Mouse (Mus musculus) A20 (cell line): ENCODE results near the gene Tspan14.

ENCODE experiments used
- DNase-seq: peaks from one replicate; pipeline ENCODE4 v3.0.0-alpha.2; 2011; ENCODE audit warnings: low read depth, low spot score

Tspan14 gene

DNA sequence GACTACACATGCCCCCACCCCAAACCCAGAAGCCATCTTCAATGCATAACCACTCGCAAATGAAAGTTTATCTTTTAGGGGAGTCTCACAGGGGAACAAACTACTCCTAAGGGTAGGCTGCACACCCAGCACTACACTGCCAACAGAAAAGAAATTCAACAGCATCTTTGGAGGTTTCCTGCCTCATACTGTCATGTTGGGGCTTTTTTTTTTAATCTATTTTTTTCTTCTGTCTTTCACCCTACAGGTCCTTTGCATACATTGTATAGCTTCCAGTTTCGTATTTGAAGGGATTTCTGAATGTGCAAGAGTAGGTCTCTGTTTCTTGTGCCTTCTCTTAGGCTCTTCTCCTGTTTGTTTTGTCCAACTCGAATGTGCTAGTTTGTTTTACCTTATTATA, 14.3 kb downstream of the Tspan14 start:
- no peak for DNase-seq

DNA sequence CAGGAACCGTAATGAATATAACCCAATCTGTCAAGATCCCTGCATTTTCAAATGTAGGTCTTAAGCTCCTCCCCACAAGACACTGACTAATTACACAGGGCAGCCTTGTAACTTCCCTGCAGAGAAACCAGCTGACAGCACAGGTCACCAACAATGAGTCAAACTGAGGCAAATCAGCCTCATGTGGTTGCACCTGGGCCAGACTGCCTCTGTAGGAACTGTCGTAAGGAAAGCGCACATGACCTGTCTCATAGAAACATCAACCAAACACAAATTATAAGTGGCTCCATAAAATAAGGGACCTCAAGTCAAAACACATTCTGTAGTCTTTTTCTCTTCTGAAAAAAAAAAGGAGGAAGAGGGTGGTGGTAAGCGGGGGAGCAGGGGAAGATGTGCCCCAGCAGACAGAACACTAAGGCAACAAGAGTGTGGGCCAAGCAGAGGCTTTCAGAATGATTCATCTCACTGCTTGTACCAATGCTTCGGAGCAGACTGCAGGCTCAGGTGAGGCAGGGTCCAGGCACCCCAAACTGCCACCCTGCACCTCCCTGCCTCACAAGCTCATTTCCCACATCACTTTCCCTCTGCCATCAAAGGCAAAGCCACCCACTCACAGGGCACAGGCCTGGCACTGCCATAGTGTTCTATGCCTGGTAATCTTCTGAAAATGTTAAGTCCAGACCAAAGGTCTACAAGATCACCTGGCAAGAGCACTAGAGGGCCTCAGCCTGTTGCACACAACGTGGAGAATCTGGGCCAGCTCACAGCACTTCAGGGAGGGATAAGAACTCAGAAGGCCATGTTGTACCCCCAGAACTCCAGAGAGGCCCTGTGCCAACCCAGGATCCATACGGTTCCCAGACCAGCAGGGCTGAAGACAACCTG, 16.6 kb downstream of the Tspan14 start:
- DNase-seq, result peak; percentile 86

DNA sequence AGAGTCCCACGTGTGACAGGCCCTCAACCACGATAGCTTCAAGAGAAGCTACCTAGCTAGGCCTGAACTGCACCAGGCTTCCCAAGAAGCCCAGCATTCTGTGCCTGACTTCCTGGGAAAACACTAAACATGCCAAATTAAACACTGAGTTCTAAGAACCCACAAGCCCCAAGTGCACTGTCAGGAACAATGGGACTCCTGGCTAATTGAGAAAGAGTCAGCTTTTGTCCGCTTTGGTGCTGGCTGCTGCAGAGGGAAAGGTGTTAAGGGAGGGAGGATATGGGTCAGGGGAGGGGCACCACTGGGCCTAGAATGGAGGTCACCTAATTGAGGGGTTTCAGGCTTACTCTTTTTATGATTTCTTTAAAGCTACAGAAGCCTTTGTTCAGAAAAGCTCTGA, 17.6 kb downstream of the Tspan14 start:
- no peak for DNase-seq

DNA sequence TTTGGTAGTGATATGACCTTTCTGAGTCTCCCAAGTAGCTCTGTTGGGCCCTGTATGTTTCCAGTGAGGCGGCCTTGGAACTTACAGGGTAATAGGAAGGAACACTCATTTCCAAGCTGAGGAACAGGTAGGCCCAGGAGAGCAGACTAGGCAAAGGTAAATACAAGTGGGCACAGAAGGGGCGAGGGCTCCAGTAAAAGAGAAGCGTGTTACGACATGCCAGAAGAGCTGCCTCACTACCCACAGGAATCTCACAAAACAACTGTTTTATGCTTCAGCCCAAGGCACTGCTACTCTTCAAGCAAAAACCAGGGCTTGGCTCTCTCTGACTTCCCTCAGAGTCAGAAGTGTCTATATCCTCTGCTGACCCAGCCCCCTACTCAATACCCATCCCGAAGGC, 18.1 kb downstream of the Tspan14 start:
- no peak for DNase-seq

DNA sequence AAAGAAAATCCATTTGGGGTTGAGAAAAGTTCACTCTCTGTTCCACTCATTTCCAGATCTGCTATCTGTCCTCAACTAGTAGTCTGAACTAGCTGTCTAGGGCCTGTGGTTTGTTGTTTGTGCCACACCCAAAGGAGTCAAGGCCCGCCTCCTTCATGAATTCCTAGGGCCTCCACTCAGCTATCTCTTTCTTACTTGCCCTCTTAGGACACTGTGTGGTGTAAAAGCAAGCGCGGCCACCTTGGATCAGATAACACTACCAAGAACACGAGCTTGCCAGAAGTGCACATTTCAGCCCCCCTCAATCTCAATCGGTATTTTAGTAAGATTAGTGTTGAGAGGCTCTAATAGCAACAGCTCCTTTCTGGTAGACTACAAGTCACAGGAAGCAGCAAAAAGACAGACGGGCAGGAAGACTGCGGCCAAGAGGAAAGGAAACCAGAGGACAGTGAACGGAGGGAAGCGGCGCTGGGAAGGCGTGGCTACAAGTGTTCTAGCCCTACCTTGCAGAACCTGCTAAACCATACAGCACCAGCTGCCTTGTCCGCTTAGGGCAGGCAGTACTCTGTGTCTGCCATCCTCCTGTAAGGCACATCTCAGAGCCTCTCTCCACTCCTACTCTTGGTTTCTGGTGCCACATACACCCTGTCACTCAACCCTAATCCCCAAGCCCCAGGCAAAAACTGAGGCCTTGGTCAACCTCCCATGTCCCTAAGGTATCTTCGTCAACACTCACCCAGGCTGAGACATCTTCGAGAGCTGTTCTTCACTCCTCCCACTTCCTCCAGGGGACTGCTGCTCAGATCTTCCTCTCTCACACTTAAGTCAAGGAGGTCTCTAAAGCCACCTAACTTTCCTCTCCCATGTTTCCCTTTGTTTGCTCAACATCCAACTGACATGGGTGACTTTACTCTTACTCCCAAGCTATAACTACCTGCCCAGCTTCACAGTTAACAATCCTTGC, 18.9 kb downstream of the Tspan14 start:
- DNase-seq, result no peak

DNA sequence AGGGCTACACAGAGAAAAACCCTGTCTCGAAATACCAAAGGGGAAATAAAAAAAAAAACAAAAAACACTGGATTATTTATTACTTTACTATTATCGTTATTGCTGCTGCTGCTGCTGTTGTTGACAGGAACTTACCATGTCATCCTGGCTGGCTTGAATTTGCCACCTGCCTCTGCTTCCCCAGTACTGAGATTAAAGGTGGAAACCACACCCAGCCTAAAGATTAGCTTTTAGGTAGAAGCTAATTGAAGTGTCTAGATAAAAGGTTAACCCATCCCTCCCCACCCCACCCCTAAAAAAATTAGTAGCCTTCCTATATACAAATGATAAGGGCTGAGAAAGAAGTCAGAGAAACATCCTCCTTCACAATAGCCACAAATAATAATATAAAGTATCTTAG, 22.8 kb downstream of the Tspan14 start:
- DNase-seq, result no peak

DNA sequence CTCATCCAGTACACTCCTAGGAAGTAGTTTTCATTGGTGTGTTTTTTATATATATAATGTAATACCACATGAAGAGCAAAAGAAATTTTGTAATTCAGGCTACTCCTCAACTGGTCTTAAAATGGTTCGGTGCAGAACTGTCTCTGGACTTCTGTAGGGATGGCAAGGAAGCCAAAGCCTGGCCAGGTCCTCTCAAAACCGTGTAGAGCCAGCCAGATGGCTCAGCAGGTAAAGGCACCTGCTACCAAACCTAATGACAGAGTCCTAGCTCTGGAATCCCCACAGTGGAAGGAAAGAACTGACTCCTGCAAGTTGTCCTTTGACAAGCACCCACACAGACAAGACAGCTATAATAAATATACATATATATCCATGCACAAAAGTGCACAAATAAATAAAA, 24.2 kb downstream of the Tspan14 start:
- DNase-seq, result no peak

DNA sequence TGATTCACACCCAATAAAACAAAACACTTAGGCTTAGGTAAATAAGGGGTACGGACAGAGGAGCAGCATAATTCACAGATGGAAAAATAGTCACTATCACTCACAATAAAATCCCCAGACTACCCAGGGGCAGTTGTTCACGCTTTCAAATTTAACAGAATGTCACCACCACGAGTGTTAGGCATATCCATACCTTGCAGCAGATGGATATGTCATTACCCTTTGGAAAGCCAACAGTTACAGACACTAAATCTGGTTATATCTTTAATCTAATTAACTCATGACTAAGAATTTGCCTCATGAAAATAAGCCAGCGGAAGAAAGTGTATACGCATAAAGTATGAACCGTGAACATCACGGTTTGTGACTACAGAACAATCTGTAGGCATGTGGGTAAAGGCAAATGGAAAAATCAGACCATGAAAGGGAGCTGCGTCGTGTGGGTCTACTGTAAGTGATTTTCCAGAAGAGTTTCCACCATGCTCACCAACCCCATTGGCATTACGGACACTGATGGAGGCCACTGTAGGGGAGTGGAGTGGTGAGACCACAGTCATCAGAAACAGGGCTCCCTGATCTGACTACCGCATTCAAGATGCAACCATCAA, 28.1 kb downstream of the Tspan14 start:
- DNase-seq, result no peak

DNA sequence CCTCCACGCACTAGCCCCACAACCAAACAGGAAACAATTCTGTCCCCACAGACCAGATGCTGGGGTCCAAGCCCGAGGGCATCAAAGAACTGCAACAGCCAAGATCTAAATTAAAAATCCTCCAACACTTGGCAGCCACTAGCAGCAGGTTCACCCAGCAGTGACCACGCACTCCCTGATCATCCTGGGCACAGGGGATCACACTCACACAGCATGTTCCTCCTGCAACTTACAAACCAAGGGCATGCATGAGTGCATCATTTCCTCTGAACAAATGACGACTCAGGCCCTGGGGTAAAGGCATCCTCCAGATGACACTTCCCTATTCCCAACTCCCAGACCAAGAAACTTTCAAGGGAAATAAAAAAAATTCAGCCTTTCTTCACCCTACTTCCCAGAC, 29.6 kb downstream of the Tspan14 start:
- DNase-seq, result peak; percentile 38

DNA sequence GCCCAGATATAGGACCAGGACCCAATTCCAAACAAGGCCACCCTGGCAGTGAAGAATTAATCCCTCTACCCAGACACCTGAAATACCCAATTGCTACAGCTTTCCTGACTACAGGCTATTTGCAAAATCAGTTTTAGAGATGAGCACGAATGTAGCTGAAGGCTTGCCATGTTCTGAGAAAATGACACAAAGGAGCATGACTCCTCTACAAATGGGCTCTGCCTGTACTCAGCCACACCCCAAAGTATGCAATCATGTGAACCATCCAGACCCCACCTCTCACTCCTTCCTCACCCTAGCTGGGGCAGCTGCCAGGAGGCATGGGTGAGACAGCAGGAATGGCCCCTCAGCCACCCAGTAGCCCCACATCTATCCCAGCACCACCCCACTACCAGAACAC, 31.1 kb downstream of the Tspan14 start:
- DNase-seq, result no peak

DNA sequence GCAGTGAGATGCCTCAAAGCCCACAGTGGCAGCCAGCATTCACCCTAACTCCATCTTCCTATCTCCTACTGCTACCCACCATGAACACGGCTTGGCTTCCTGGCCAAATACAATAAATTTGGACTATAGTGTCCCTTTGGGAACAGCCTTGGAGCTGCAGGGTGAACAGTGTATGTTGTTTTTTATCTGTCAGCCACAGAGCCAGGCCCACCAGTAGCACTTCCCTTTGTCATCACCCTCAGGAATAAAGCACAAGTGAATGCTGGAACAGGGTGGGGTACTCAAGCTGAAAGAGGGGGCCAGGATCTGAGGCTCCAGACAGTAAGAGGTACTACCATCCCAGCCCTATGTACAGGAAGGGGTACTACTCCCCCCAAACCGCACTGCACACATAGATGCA, 31.6 kb downstream of the Tspan14 start:
- DNase-seq, result no peak

DNA sequence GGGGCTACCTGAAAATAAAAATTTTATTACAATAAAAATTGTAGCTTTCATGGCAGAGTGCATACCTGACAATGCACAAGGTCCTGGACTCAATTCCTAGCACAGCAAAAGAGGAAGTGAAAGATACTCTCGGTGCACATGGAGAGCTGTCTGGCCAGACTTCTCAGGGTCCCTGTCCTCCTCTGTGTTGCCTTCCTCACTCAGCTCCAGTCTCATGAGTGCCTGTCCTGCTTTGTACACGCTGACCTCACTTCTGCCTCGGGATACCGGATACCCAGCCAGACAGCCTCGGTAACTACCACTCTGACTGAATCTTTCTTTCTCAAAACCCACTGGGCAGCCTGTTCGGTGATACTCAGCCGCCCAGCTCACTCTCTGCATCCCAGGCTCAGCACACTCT, 33.3 kb downstream of the Tspan14 start:
- peak; percentile 69 for DNase-seq

DNA sequence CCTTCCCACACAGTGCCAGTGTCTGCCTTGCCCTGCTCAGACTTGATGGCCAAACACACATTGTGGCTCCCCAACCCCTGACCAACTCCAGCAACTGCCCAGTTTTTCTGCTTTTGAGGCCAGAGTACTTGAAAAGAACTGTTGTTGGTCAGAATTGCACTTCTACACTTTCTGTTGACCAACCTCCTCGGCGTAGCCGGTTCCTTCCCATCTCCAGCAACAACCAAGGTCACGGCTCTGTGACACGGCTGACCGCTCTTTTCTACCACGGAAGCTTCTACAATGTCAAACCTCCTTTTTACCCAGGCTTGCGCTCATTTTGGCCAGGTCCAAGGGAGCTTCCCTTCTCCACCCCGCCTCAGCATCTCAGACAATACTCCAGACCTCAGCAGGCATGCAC, 34.4 kb downstream of the Tspan14 start:
- no peak for DNase-seq

DNA sequence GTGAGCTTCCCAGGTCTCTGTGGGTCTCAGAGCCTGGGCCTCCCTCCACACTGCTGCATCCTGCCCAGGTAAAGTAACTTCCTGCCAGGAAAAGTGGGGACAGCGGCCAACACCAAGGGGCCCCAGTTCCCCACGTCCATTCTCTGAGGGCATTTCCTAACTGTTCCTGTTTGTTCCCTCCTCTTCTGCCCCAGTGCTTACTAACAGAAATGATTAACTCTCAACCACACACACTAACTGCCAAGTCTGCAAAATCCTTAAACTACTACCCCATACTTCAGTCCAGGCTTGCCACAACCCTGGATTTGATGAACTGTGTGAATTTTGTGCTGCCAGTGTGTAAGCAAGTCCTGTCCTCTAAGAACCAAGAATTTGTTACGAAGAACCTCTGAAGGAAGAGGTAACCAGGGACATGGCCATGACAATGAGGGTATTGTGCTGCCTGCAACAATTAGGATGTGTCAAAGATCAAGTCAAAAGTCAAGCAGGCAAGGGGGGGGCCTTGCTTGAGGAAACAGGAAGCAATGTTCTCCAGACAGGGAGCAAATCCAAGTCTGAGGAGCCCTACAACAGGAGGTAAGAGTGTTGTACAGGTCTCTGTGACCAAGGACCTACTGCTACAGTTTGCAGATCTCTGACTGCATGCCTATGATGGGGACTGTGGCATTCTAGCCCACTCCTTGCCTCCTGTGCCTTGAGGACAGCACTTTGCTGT, 35.3 kb downstream of the Tspan14 start:
- no peak for DNase-seq

DNA sequence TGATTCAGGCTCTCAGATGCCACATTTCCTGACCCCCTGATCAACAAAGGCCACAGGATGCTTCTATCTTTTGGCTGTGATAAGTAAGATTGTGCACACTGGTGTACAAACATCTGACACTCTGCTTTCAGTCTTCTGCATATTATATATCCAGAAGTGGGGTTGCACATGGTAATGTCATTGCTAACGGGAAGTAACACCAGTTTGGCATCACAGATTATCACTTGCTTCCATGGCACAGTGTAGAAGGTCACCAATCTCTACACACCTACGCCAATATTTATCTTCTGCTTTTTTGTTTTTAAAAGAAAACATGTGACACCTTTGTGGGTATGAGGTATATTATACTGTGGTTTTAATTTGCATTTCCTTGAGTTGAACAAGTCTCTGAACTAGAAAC, 36.7 kb downstream of the Tspan14 start:
- DNase-seq, result no peak

DNA sequence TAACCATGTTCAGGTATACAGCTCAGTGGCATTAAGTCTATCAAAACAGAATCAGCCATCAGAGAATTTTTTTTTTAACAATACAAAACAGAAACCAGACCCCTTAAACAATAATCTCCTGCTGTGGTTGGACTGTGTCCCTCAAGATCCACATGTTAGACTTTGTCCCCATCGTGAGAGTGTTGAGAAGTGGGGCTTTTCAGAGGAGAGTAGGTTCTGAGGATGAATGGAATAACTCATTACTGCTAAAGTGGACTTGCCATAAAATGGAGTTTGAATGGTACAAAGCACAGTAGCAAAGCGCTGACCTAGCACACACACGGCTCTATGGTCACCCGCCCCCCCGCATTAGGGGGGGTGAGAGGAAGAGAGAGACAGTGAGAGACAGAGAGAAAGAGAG, 37.7 kb downstream of the Tspan14 start:
- DNase-seq, result no peak

DNA sequence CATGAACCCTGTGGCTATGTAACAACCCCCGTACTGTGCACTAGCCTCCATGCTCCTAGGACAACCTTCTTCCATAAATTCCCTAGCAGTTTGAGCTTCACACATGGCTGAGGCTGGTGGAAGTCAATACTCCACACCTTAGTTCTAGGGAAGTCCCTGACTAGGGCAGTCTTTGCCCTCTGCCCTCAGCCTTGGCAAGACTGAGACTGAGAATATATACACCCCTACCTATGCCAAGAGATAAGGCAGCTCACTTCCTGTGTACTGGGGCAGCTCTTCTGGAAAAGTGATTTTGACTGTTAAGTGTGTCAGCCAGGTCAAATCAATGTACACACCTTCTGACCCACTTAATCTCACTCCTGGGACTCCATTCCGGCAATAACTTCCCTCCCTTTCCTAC, 39.6 kb downstream of the Tspan14 start:
- no peak for DNase-seq

DNA sequence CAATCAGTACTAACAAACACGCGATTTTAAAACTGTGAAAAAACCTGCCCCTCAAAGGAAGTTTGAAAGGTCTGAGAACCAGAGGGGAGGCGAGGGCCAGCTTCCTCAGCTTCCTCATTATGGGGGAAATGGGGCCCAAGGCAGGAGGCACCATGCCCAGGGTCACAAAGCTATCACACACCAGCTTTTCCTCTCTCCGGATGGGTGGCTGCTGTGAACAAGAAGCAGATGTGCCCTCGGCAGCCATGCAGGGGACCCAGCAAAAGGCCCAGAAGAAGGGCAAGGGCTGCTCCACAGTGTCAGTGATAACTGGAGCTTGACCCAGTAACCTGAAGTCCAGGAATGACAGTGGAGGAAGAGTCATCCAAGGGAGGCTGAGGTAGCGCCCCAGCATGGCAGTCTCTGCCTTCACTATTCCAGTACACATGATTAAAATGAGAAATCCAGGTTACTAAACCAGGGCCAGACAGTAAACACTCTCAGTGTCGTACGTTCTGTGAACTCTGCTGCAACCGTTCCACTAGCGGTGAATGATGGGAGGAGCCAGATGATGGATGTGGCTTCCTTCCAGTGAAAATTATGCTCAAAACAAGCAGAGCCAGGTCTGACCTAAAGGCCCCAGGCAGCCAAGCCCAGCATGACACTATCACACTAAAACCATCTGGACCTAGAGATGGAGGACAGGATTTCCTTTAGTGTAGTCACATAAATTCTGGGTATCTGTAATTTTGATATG, 42.1 kb downstream of the Tspan14 start:
- no peak for DNase-seq

DNA sequence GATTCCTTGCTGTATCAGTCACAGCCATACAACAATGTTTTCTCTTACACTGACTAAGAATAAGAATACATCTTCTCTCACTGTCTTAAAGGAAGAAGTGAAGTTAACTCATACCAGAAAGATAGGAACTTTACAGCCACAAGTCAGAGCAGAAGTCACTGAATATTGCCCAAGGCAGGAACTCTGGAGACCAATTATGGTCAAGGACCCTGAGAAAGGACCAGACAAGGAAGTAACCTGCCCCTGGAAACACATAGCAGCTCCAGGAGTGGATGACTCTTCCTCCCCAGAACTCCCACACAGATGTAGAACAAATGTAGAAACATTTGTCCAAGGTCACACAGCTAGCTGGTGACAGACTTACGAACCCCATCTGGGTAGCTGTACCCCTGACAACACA, 45.4 kb downstream of the Tspan14 start:
- DNase-seq, result no peak

DNA sequence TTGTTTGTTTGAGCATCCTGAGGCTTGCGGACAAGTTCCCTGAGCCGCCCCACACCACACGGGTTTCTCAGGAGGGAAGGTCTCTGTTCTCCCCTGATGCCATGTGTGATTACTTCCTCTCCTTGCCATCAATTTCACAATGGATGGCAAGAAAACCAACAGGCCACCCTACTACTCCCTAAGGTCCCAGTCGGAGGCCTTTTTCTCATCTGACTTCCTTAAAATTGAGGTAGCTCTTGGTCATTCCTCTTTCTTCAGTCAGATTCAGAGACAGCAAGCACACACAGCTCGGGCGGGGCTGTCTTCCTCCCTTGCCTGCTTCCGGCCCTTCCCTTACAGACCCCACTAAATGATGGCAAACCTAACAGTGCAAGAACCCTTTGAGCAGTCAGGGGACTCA, 47.1 kb downstream of the Tspan14 start:
- no peak for DNase-seq

DNA sequence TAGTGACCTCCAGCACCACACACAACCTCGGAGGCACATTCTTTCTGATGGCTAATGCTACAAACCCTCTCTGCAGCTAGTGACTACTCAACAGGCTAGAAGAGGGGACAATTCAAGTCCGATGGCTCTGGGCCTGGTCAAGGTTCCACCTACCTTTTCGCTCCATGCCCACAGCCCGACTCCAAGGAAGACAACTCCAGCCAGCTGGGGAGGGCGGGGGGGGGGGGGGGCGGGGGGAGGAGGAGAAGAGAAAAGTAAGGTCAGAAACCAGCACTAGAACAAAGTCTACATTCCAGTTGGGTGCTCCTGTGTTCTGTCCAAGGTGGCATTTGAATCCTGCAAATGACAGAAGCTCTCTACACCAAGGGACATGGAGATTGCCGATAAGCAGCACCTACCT, 48.1 kb downstream of the Tspan14 start:
- DNase-seq, result no peak
